Comparison of ENCODE assay signal across 8 mouse cellular contexts in the genomic region with DNA sequence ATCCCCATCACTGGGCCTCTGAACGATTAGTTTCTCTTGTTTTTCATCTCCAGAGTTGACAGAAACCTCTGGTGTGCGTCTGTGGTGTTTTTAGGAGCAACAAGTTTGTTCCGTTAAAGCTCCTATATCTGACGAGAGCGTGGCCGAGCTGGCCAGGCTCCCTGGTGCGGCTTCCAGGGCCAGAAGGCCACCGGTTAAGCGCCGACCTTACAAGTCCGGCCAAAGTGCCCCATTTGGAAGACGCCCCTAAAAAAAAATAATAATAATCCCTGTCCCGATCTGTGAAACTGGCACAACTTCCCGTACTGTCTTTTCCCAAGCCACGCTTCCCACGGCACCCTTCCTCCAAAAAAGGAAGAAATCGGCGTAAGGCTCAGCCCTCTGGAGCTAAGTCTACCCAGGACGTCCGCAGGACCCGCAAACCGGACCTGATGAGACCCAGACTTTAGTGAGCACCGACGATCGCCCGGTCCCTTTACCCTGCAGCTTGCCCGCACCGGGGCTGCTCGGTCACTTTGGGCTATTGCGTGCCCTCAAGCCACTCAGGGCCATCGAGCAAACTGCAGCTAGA. TPM values are rescaled to one million over a fixed set of nuclear protein-coding genes. Genes with fewer than 3 reads are reported as not detected.
DNase-seq lines count a peak whose midpoint lies in the region; ATAC-seq and TF ChIP-seq lines count a peak whose summit lies in the region.

No protein-coding gene starts in this region.

- WGBS in liver, adult 2 months: under 1% methylated on average over 31 of the region's 31 CpGs
- WGBS in heart, postnatal 0 days: 1% methylated on average over 31 of the region's 31 CpGs
- WGBS in limb, embryonic 14.5 days: under 1% methylated on average over 31 of the region's 31 CpGs
- WGBS in neural tube, embryonic 11.5 days: 1% methylated on average over 31 of the region's 31 CpGs

- TF ChIP-seq EP300 in heart, postnatal 0 days (IDR thresholded peaks at IDR 0.05; ENCODE audit: low read depth): no peak

- no peak for TF ChIP-seq CTCF in liver, adult 2 months (IDR thresholded peaks at IDR 0.05; ENCODE audit: low read depth, low read length)
- no peak for TF ChIP-seq CTCF in heart, postnatal 0 days (IDR thresholded peaks at IDR 0.05; ENCODE audit: low read depth)

- no peaks in the 10 kb centered on the region for H3K27me3 ChIP-seq in liver, adult 2 months (ENCODE audit: control insufficient read depth, insufficient read depth, low read length)
- H3K27me3 ChIP-seq in heart, postnatal 0 days (ENCODE audit: control insufficient read depth, insufficient read depth, low read length): no peaks in the 10 kb centered on the region
- H3K27me3 ChIP-seq in limb, embryonic 14.5 days (ENCODE audit: control insufficient read depth, insufficient read depth, low read length): no peaks in the 10 kb centered on the region
- H3K27me3 ChIP-seq in neural tube, embryonic 11.5 days (ENCODE audit: control insufficient read depth, insufficient read depth, low read length): no peaks in the 10 kb centered on the region

- peak overlapping the region; percentile 79 for H3K9ac ChIP-seq in liver, adult 2 months (ENCODE audit: low read depth, low read length)
- H3K9ac ChIP-seq in heart, postnatal 0 days (replicated peaks; ENCODE audit: low read depth, low read length): peak overlapping the region; percentile 91
- H3K9ac ChIP-seq in limb, embryonic 14.5 days (ENCODE audit: low read depth, low read length, severe bottlenecking): peak overlapping the region; percentile 77
- H3K9ac ChIP-seq in neural tube, embryonic 11.5 days (ENCODE audit: low read length): peak overlapping the region; percentile 66

- H3K4me1 ChIP-seq in liver, adult 2 months (ENCODE audit: control insufficient read depth, insufficient read depth, low read length): peaks cover 26% of the 10 kb centered on the region
- H3K4me1 ChIP-seq in heart, postnatal 0 days (ENCODE audit: control insufficient read depth, insufficient read depth): peaks cover 50% of the 10 kb centered on the region
- H3K4me1 ChIP-seq in limb, embryonic 14.5 days (ENCODE audit: control insufficient read depth, insufficient read depth, low read length): peaks cover 29% of the 10 kb centered on the region
- H3K4me1 ChIP-seq in neural tube, embryonic 11.5 days (ENCODE audit: control insufficient read depth, insufficient read depth, low read length): peaks cover 10% of the 10 kb centered on the region; the same call in 1 of the 2 replicates

- no peaks in the 10 kb centered on the region for H3K36me3 ChIP-seq in liver, adult 2 months (ENCODE audit: control insufficient read depth, insufficient read depth, low read length)
- H3K36me3 ChIP-seq in heart, postnatal 0 days (replicated peaks; ENCODE audit: control insufficient read depth, insufficient read depth, low read length): no peaks in the 10 kb centered on the region
- no peaks in the 10 kb centered on the region for H3K36me3 ChIP-seq in limb, embryonic 14.5 days (ENCODE audit: control insufficient read depth, insufficient read depth, low read length)
- H3K36me3 ChIP-seq in neural tube, embryonic 11.5 days (ENCODE audit: control insufficient read depth, insufficient read depth, low read length): no peaks in the 10 kb centered on the region

- H3K4me2 ChIP-seq in heart, postnatal 0 days (ENCODE audit: low read depth, low read length): peak overlapping the region; percentile 72
- H3K4me2 ChIP-seq in limb, embryonic 14.5 days (replicated peaks; ENCODE audit: low read depth, low read length, severe bottlenecking): peak overlapping the region; percentile 83
- peak overlapping the region; percentile 65 for H3K4me2 ChIP-seq in neural tube, embryonic 11.5 days (ENCODE audit: low read depth)

- peaks cover 33% of the 10 kb centered on the region; the same call in 1 of the 2 replicates for H3K79me2 ChIP-seq in liver, adult 2 months (ENCODE audit: control insufficient read depth, insufficient read depth, low read length)

- no peak for ATAC-seq in heart, postnatal 0 days (ENCODE audit: insufficient read depth, low read depth)
- no peak for ATAC-seq in limb, embryonic 14.5 days (ENCODE audit: low FRiP score, low read depth)
- ATAC-seq in neural tube, embryonic 11.5 days (ENCODE audit: insufficient read depth, low FRiP score, low TSS enrichment): no peak

- H3K27ac ChIP-seq in liver, adult 2 months (replicated peaks; ENCODE audit: insufficient read depth, low read depth, low read length): peak overlapping the region; percentile 87
- peak overlapping the region; percentile 89 for H3K27ac ChIP-seq in heart, postnatal 0 days (ENCODE audit: low read depth)
- H3K27ac ChIP-seq in limb, embryonic 14.5 days (replicated peaks; ENCODE audit: low read depth, low read length): peak overlapping the region; percentile 77
- H3K27ac ChIP-seq in neural tube, embryonic 11.5 days (ENCODE audit: low read depth, low read length): 0 out of 2 replicates have a peak overlapping the region, but pooled peaks have one; percentile 71

- peak overlapping the region; percentile 91 for H3K4me3 ChIP-seq in liver, adult 2 months (ENCODE audit: insufficient read depth, low read depth, low read length)
- peak overlapping the region; percentile 84 for H3K4me3 ChIP-seq in heart, postnatal 0 days (ENCODE audit: low read depth, low read length)
- peak overlapping the region; percentile 89 for H3K4me3 ChIP-seq in limb, embryonic 14.5 days (replicated peaks; ENCODE audit: low read length)
- H3K4me3 ChIP-seq in neural tube, embryonic 11.5 days (ENCODE audit: low read depth, low read length): peak overlapping the region; percentile 65

- TF ChIP-seq POLR2A in liver, adult 2 months (IDR thresholded peaks at IDR 0.05; ENCODE audit: extremely low read depth, insufficient read depth, low read length): no peak
- no peak for TF ChIP-seq POLR2A in limb, embryonic 14.5 days (IDR thresholded peaks at IDR 0.05; ENCODE audit: borderline replicate concordance, extremely low read depth, insufficient read depth, insufficient read length)

- no peaks in the 10 kb centered on the region for H3K9me3 ChIP-seq in heart, postnatal 0 days (replicated peaks; ENCODE audit: control insufficient read depth, low read length)
- no peaks in the 10 kb centered on the region for H3K9me3 ChIP-seq in limb, embryonic 14.5 days (ENCODE audit: control insufficient read depth, low read length)
- H3K9me3 ChIP-seq in neural tube, embryonic 11.5 days (ENCODE audit: control insufficient read depth, low read length): no peaks in the 10 kb centered on the region

- DNase-seq in liver, adult 2 months (ENCODE audit: extremely low read depth, low read depth, low spot score): peak; percentile 70
- DNase-seq in liver: no peak
- DNase-seq in adrenal gland, postnatal 25 days: peak; percentile 32
- no peak for DNase-seq in heart, postnatal 0 days (ENCODE audit: low spot score)
- DNase-seq in limb, embryonic 14.5 days (ENCODE audit: low spot score): no peak
- DNase-seq in neural tube, embryonic 11.5 days (ENCODE audit: low spot score): peak; percentile 31
- no peak for DNase-seq in right cerebral cortex, postnatal 25 days
- DNase-seq in left cerebral cortex, adult 11 months (ENCODE audit: low spot score): no peak

RNA-seq across cellular contexts. Expression of gene Rassf3, which starts 1.0 kb away (rescaled TPM):
- total RNA-seq in liver, adult 2 months (2014; rRNA removed): 13.4 and 18.7 TPM in 2 replicates
- polyA plus RNA-seq in liver, adult 2 months (2012; rRNA removed): 20.0 and 22.2 TPM in 2 replicates
- total RNA-seq in adrenal gland, postnatal 25 days (2021): 33.3 and 36.8 TPM in 2 replicates
- total RNA-seq in heart, postnatal 0 days (2014; rRNA removed; ENCODE audit: low replicate concordance): 27.9 and 32.3 TPM in 2 replicates
- 22.0 and 23.4 TPM in 2 replicates for polyA plus RNA-seq in heart, postnatal 0 days (2015; fragmentation: Nextera tagmentation; extraction: Ambion mirVana)
- polyA plus RNA-seq in limb, embryonic 14.5 days (2012; rRNA removed): 22.3 and 23.2 TPM in 2 replicates
- 19.4 and 20.7 TPM in 2 replicates for polyA plus RNA-seq in limb, embryonic 14.5 days (2014; fragmentation: Nextera tagmentation; extraction: Ambion mirVana)
- polyA plus RNA-seq in neural tube, embryonic 11.5 days (2014; fragmentation: Nextera tagmentation; extraction: Ambion mirVana): 10.8 and 10.9 TPM in 2 replicates

Comparison
In these comparisons a context has a peak if more than half of its experiments do, and no peak if none do; other contexts are left out.
1. DNase-seq: peak in liver, adult 2 months (single experiment), adrenal gland, postnatal 25 days (single experiment) and neural tube, embryonic 11.5 days (single experiment); none in liver (single experiment), heart, postnatal 0 days (single experiment), limb, embryonic 14.5 days (single experiment), right cerebral cortex, postnatal 25 days (single experiment) and left cerebral cortex, adult 11 months (single experiment).
2. Peak in every context shown above with its lines, with median percentiles within 50 percentile points of each other: H3K27ac ChIP-seq, H3K4me3 ChIP-seq, H3K9ac ChIP-seq and H3K4me2 ChIP-seq.